Mouse (Mus musculus) thymus, adult 18-20 months (tissue): ENCODE measurements around the gene Tmem102.

ENCODE experiments used
- DNase-seq, 2 experiments: peaks; one replicate each; pipeline ENCODE4 v3.0.0; 2022; ENCODE audit warnings: mixed read lengths in 2 of 2

Tmem102 gene

GRCm38 (mm10) chr11:69818871-69819270 lies 13.4 kb upstream of the Tmem102 start:
- no peak for DNase-seq

- no peak for DNase-seq
Measured at GRCm38 (mm10) chr11:69818365-69818764, 12.9 kb upstream of the Tmem102 start, which contains the start of gene Spem2. Spem2 (minus strand) TSS chr11:69818465.

GRCm38 (mm10) chr11:69816520-69816919 lies 11.1 kb upstream of the Tmem102 start:
- DNase-seq, result no peak

GRCm38 (mm10) chr11:69815155-69815554 lies 9.7 kb upstream of the Tmem102 start, which contains the start of gene Gm39566:
Gm39566 (minus strand) TSS chr11:69815298.
- DNase-seq, result no peak

- DNase-seq, result no peak
Measured at GRCm38 (mm10) chr11:69810280-69810679, 4.9 kb upstream of the Tmem102 start.

GRCm38 (mm10) chr11:69807641-69808040 lies 2.2 kb upstream of the Tmem102 start:
- DNase-seq, result no peak

GRCm38 (mm10) chr11:69806378-69806777 lies 954 bp upstream of the Tmem102 start:
- no peak for DNase-seq

GRCm38 (mm10) chr11:69804652-69804940 lies 828 bp downstream of the Tmem102 start:
- DNase-seq, result no peak

GRCm38 (mm10) chr11:69803786-69804651 lies 1.4 kb downstream of the Tmem102 start:
- peak; percentile 59 to 70 for DNase-seq

GRCm38 (mm10) chr11:69803328-69803727 lies 2.1 kb downstream of the Tmem102 start:
- DNase-seq, result no peak

GRCm38 (mm10) chr11:69802648-69803105 lies 2.7 kb downstream of the Tmem102 start:
- DNase-seq, result peak; percentile 63 to 69

GRCm38 (mm10) chr11:69801379-69801977 lies 3.9 kb downstream of the Tmem102 start, which contains the start of gene Fgf11:
Fgf11 (minus strand) TSS chr11:69801857.
- no peak for DNase-seq

- no peak for DNase-seq
Measured at GRCm38 (mm10) chr11:69800392-69801197, 4.8 kb downstream of the Tmem102 start.

GRCm38 (mm10) chr11:69800138-69800391 lies 5.4 kb downstream of the Tmem102 start:
- no peak for DNase-seq

- no peak for DNase-seq
Measured at GRCm38 (mm10) chr11:69799394-69800137, 5.9 kb downstream of the Tmem102 start.

- no peak for DNase-seq
Measured at GRCm38 (mm10) chr11:69797924-69798323, 7.5 kb downstream of the Tmem102 start.

GRCm38 (mm10) chr11:69795983-69796435 lies 9.4 kb downstream of the Tmem102 start:
- no peak for DNase-seq

GRCm38 (mm10) chr11:69795168-69795982 lies 10.0 kb downstream of the Tmem102 start, which contains the start of gene Chrnb1:
Chrnb1 (minus strand) TSS chr11:69795943.
- peak; percentile 92 to 95 for DNase-seq

- DNase-seq, result no peak
Measured at GRCm38 (mm10) chr11:69793429-69793828, 12.0 kb downstream of the Tmem102 start.

- DNase-seq, result no peak
Measured at GRCm38 (mm10) chr11:69791420-69791819, 14.0 kb downstream of the Tmem102 start.

- DNase-seq, result no peak
Measured at GRCm38 (mm10) chr11:69789431-69789830, 16.0 kb downstream of the Tmem102 start.

GRCm38 (mm10) chr11:69787306-69787705 lies 18.1 kb downstream of the Tmem102 start:
- no peak for DNase-seq
